Mouse (Mus musculus): Measurements from ENCODE around the gene Prodh2.
"Not testable (repeated sequence)": the region's sequence is repeated elsewhere in the genome, so short reads cannot be mapped to it uniquely, and the experiment has no call there.

The Prodh2 gene

DNA sequence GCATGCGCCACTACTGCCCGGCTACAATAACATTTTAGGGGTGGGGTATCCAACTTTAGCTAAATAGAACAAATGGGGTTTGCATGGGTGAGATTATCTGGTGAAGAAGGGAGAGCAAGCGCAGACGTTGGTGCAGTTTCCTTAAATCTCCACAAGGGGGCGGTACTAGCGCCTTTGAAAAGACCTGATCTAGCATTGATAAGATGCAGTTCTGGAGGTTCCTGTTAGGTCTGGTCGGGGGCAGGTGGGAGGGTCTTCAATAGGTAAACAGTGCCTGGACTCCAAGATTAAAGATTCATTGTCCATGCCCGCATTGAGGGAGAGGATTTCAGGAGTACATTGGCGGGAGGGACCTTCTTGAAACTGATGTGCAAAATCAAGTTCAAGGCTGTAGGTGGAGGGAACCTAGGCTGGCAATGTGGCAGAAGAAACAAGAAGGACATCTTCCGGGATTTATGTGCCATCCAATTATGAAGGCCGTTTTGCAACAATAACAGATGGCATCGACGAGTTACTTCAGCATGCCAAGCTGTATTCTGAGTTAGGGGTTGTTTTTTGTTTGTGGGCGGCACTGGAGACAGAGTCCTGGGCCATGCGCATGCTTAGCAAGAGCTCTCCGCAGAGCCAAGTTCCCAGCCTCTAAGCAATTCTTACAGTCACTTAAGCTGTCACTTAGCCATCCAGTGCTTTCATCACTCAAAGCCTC, 3.0 kb upstream of the Prodh2 start:
- DNase-seq (ENCODE audit: low spot score), result peak; percentile 35

DNA sequence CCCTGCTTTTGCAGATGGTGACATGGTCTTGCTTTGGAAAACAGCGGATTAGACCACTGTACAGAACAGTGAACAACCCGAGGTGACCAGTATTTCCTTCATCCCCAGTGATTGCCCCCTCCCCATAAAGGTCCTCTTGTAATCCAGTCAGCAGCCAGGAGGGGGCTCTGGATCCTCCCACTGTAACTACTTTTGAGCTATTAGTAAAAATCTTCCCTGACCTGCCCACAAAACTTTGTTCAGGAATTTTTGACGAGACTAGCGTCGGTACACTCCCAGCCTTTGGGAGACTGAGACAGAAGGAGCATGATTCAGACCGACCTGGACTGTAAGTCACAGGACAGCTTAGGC, 2.5 kb upstream of the Prodh2 start:
- DNase-seq (ENCODE audit: low spot score), result no peak

DNA sequence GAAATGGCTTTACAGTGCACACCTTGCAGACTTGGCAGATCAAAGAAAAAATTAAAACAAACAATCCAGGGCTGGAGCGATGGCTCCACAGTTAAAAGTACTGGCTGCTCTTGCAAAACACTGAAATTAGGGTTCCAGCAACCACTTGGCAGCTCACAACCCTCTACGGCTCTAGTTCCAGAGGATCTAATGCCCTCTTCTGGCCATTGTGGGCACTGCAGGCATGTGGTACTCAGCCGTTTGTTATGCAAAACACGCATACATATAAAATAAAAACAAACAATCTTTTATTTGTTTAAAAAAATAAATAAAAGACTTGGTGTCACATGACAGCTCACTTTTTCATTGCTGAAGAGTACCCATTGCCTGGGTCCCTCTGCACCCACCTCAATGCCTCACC, 657 bp upstream of the Prodh2 start:
- peak; percentile 55 for DNase-seq (ENCODE audit: low spot score)

DNA sequence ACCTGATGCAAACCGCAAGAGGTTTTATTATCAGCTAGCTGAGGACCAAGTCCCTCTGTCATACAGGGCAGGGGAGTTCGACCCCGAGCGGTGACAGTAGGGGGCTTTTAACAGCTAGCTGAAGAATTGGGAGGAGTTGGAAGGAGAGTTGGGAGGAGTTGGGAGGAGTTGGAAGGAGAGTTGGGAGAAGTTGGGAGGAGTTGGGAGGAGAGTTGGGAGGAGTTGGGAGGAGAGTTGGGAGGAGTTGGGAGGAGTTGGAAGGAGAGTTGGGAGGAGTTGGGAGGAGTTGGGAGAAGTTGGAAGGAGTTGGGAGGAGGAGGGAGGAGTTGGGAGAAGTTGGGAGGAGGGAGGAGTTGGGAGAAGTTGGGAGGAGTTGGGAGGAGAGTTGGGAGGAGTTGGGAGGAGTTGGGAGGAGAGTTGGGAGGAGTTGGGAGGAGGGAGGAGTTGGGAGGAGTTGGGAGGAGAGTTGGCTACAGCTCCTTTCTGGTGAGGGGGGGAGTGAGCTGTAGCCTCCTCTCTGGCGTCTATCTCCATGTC, 2.2 kb downstream of the Prodh2 start:
- DNase-seq (ENCODE audit: low spot score), result not testable (repeated sequence)

DNA sequence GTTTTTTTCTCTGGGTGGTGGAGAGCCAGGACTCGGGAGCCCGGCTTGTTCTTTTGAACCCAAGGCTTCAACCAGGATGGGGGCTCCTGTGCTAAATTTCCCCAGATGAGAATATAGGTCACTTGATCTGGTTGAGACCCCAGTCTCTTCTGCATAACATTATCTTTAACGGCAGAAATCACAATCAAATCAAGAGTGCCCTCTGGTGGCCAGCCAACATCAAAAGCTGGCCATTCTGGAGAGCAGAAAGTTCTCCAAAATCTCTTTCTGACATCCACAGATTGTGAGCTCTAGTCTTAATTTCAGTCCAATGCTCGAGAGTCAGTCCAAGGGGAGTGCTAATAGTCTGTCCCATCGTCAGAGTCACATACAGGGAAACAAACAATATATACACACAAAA, 7.7 kb downstream of the Prodh2 start:
- not testable (repeated sequence) for DNase-seq (ENCODE audit: low spot score)

DNA sequence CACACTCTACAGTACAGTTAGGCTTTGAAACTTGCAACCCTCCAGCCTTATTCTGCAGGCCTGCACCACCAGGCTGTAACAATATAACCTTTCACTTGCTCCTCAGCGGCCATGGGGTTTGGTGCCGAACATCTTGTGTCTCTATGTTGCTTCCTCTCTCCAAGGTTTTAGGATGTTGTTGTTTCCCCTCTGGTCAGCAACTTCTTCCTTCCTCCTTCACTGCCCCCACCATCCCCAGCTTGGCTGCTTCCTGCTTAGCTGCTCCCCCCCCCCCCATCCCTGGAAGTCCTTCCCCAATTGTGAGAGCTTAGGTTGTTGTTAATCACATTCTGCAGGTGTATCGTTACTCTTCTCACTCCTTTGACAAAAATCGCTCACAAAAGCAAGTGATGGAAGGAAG, 14.6 kb downstream of the Prodh2 start:
- DNase-seq (ENCODE audit: low spot score), result no peak

DNA sequence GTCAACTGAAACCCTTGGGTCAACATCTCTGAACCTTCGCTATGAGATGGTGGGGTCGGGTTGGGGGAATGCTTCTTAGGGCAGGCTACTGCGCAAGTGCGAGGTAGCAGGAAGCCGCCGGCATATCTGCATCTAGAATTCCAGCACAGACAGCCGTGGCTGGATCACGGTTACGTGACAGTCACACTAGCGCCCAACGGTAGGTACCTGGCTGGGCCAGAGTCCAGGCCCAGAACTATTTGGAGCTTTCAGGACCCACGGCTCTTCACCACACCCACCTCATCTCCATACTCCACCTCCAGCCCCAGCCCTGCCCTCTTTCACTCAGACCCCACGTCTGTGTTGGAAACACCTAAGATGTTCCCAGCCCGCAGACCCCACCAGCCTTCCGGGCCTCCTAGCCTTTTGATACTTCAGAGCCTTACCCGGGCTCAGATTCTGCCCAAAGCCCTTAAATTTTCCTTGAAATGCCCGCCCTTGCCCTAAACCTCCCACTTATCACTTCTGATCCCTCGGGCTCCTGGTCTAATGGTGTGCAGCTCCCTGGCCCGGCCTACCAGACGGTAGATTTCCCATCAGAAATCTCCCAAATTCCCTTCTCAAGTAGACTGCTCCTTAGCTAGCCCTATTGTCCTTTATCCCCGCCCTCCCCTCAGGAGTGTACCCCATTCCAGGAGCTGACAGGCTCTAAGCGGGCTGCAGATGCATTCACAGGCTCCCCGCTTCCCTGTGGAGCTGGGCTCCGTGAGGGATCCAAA, 21.8 kb downstream of the Prodh2 start:
- no peak for DNase-seq (ENCODE audit: low spot score)

DNA sequence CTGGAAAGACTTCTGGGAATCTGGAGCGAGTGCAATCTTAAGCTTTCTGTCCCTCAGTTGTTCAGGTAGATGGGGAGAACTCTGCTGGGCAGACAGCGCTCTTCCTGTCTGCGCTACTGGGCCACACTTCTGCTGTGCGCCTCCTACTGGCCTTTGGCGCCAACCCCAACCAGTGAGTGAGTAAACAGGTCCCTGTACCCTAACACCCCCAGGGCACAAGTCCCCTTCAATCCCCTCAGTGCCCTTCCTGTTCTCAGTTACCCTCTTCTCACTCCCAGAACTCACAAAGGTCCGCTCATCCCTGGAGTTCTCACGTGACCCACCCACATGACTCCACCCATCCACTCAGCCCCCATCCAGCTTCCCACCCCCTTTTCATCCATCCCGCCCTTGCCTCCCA, 24.9 kb downstream of the Prodh2 start:
- no peak for DNase-seq (ENCODE audit: low spot score)

DNA sequence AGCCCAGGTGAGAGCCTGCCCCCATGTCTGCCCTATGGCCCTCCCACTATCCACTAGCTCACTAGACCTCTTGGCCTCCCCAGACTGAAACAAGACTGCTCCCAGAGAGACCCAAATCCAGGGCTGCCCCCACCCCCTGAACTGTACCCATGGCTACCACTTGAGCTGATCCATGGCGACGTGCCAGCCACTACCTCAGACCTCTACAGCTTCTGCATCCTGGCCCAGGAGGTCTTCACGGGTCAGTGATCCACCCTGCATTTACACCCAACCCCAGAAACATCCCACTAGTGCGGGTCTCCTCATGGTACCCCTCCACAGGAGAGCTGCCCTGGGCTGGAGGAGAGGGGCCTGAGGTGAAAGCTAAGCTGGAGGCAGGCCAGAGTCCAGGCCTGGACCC, 27.0 kb downstream of the Prodh2 start:
- DNase-seq (ENCODE audit: low spot score), result no peak

DNA sequence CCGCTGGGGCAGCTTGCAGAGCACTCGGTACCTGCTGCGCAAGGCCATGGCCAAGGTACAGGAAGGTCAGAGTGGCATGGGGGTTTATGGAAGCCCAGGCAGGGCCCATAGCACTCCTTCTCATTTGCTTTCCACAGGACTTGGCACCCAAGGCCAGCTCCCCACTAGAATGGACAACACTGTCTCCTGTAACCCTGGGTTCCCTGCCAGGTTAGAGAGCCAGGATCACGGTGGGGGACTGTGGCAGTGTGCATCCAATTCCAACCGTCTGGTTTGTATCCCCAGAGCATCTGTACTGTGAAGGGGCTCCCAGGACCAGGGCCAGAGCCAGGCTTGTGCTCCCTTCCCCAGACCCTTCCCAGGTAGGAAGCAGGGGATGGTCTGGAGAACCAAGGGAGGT, 27.4 kb downstream of the Prodh2 start:
- DNase-seq (ENCODE audit: low spot score), result no peak

DNA sequence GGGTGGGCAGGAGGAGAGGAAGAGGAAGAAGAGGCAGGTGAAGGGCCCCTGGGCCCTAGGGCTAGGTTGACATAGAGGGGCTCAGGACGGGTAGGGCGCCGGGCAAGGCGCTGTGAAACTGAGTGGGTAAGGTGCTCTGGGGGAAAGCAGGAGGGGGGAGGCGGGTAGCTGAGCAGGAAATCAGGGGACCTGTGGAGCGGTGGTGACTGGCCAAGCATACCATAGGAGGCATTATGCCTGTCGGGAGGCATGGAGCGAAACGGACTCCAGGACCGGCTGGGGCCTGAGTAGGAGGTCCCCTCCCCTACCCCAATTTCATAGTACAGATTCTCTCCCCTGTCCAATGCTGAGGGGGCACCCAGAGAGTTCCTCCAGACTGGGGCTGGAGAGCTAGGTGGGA, 29.4 kb downstream of the Prodh2 start:
- DNase-seq (ENCODE audit: low spot score), result no peak

DNA sequence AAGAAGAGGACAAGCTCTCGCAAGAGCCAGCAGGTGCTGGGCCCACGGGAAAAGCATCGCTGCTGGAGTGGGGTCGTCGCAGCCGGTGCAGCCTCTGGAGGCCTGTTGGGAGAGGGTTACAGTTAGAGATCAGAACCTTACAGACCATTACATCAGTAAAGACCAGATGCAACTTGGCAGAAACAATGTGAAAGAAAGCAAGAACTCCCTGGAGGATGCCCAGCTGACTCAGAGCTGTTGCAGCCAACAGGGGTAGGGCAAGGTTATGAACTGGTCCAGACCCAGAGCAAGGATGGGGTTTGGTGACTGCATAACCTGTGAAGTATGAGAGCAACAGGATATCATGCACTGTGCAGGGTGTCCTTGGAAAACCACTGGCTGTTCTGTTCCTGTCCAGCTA, 31.1 kb downstream of the Prodh2 start:
- DNase-seq (ENCODE audit: low spot score), result no peak

DNA sequence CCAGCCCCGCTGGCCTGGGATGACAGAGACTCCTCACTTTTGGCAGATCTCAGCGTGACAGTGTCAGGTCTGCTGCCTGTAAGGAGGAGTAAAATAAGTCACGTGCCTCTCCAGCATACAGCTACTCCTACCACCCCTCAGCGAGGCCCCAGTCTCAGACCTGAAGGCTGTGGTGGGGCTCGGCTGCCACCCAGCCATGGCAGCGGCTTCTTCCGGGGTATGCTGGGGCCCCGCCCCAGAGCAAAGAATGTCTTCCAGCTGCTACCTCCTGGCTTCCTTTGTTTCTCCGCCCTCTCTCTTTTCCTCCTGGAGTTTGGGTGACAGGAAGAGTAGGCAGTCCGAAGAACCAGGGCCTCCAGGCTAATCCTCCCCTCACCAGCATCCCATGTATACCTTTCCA, 32.5 kb downstream of the Prodh2 start:
- DNase-seq (ENCODE audit: low spot score), result no peak

DNA sequence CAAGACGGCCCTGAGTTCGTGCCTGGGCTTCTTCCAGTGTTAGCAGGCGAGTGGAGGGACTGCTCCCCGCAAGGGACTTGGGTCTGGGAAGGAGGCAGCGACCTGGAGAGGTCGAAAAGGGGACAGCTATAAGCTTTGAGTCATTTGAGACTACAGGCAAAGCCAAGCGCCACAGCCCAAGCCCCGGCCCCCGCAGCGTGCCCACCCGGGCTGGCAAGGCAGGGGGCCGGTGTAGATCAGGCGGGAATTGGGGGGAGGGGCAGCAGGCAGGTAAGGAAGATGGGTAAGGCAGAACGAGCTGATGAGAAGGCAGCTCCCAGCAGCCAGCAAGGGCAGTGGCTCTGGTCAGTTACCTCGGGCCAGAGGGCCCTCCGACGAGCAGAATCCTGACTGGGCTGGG, 33.0 kb downstream of the Prodh2 start:
- DNase-seq (ENCODE audit: low spot score), result no peak

DNA sequence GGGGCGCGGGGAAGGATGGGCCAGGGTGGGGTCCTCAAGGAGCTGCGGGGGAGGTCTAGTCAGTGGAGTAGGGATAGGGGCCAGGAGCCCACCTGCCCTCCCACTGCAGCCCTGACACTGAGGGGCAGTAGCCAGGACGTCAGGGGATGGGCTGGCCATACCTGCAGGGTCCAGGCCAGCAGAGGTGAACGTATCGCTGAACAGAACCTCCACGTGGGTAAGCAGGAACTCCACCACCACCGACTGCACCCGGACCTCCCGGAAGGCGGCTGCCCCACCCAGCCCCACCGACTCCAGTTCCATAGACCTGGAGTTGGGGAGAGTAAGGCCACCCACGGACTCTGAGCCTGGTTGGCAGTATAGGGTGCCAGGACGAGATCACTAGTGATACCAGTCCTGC, 33.6 kb downstream of the Prodh2 start:
- no peak for DNase-seq (ENCODE audit: low spot score)

DNA sequence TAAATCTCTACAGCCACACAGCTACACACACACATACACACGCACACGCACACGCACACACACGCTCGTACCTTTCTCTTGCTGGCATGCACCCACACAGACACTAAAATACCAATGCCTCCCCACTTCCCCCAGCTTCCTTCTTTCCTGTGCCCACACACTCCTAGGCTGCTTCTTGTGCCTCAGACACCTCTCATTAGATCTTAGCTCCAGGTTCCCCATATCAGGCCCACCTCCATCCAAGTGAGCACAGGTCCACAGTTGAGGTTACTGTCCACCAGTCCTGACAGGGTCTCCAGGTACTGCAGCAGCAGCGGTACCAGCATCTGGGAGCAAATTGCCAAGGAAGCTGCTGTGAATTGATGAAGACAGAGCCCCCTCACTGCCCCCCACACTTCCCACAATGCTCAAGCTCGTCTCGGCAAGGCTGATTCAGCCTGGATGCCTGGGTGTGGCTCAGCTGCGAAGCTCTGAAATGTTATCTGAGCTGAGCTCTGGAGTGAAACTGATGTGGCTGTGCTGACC, 37.9 kb downstream of the Prodh2 start:
- DNase-seq (ENCODE audit: low spot score), result no peak

DNA sequence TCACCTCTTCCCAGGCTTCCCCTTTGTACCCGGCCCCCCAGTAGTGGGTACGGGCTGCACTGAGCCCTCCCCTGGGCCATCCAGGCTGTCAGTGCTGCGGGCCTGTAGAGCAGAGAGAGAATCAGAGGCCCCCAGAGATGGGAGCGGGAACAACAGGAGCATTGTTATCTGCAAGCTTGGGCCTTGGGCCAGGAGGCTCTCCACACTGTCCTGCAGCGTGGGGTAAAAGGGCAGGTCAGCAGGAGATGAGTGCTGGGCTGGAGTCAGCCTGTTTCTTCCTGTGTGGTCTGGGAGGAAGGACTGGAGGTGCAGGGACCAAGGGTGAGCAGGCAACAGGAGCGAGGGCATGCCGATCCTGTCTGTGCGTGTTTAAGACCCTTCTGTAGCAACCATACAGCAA, 39.5 kb downstream of the Prodh2 start:
- DNase-seq (ENCODE audit: low spot score), result no peak

DNA sequence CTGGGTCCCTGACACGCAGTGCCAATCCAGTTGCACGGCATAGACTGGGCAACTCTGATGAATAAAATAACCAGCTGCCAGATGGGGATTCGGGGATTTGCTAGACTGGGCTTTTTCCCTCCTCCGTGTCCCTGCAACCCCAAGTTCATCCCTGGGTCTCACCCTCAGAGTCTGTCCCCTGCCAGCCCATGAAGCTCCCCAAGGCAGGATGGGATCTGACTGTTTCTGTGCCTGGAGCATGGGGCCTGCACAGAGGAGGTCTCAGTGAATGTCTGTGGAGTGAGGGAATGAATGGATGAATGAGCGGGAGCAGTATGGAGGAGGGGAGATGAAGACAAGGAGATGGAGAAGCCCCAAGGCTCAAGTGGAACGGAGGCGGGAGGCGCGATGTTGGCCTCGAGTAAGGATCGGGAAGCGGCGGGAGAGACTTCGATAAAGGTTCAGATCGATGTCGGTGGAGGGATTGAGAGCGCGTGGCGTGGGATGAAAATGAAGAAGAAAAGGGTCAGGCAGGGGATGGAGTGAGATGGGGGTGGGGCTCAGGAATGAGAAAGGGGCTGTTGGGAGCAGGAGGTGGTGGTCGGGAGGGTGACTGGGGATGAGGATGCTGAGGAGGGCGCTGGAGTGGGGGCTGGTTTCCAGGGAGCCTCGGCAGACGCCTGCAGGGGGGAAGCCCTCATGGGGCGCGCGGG, 40.7 kb downstream of the Prodh2 start:
- DNase-seq (ENCODE audit: low spot score), result no peak

DNA sequence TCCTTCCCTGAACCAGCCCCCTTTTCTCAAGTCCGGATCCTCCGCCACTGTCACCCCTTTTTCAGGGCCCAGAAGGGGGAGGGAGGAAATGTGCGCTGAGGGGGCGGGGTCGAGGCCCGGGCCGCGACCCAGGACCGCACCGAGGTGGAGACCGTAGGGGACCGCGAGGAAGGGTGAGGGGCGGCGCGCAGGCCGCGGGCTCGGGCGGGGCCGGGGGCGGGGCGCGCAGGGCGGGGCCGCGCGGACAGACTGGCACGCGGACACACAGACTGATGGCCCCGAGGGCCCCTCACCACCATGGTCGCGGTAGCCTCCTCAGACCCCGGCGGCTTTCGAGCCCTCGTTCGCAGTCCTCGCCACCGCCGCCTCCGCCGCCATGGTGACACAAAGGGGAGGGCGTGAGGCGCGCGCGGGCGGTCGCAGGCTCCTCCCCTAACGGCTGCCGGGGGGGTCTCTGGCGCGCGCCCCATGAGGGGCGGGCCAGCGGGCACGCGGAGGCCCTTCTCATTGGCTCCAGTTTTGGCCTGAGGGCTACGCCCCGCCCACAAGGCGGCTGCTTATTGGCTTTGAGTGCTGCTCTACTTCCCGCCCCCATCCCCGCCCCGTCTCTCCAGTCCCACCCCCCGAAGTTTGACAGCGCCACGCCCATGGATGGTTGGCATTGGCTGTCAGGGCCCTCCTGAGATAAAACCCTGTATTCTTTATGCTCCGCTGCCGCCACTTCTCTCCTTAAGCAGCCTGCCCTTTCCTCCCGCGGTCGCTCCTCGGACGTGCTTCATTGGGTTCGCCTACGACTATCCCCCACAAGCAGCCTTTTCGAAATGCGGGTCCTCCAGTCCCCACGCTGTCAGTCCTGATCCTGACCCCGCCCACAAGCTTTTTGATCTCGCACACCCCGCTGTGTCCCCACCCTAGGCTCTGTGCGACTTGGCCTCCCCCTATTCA, 41.5 kb downstream of the Prodh2 start, which contains the start of gene Arhgap33:
Gene Arhgap33, minus strand, starts transcription at position 428 of the 945 bp plus-strand sequence.
- DNase-seq (ENCODE audit: low spot score), result peak; percentile 93

DNA sequence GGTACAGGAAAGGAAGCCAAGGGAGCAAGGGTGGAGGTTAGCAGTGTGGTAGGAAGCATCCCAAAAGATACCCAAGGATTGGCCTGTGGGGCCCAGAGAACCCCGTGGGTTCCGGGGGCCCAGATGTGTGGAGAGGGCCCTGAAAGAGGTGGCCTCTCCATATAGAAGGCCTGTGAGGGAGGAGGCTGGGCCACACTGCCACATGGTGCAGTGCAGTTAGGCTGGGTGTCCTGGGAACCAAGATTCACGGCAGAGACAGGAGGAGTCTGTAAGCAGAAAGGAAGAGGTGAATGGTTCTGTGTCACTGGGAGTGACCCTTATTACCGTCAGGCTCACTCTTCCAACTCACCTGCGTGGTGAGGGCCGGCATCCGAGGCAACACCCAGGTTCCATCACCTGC, 47.1 kb downstream of the Prodh2 start:
- no peak for DNase-seq (ENCODE audit: low spot score)

DNA sequence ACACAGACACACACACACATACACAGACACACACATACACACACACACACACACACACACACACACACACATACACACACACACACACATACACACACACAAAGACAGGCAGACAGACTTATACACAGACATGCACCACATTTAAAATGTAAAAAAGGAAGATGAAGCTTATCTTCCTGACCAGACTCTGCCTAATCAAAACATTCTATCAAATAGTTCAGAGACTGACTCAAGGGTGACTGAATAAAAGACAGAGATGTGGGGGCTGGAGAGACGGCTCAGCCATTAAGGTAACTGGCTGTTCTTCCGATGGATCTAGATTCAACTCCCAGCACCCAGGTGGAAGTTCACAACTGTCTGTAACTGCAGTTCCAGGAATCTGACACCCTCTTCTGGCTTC, 50.9 kb downstream of the Prodh2 start:
- no peak for DNase-seq (ENCODE audit: low spot score)

DNA sequence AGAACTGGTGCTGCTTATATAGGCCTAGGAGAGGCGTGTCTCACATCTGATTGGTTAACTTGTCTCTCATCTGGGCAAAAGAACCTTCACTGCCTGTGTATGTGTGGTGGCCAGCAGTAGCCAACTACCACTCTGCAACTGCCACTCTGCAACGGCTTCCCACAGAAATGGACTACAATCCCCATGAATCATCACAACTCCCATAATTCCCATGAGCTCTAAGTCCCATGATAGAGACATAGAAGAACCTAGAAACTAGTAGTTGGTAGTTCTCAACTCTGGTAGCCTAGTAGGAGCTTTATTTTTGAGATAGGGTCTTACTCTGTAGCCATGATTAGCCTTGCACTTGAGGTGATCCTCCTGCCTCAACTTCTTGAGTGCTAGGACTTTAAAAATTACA, 56.5 kb downstream of the Prodh2 start:
- DNase-seq (ENCODE audit: low spot score), result no peak
